Mouse (Mus musculus): ENCODE measurements at regions not wholly inside any gene's neighbourhood (a gene's known extent, or its start where the extent isn't known, plus 50 kb on each side); places are given as distances from the start of the nearest gene placed in this dataset.
A peak's percentile ranks its signal among the peaks of the same experiment; 100 is the strongest.

DNA sequence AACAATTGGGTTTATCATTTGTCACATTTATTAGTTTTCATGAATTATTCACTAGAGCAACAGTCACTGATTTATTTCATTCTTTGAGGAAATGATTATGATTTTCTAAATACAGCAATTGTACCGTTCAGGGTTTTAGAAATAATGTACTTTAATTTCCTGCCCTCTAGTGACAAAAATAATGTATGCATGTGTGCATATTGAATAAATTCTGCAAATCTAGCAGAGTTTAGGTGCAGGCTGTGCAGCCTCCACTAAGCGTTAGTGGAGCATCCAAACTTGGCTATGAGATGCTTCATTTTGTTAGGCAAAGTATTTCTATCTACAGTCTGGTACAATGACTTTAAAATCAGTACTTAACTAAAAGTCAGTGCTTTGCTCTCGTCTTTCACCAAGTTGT is 642.1 kb upstream of the A830018L16Rik start:
- no peak for DNase-seq (ENCODE audit: low spot score)

GRCm38 (mm10) chr1:10794074-10794783 is 619.7 kb upstream of the A830018L16Rik start:
- DNase-seq (ENCODE audit: low spot score): no peak

GRCm38 (mm10) chr1:10835653-10836415 is 578.1 kb upstream of the A830018L16Rik start:
- DNase-seq (ENCODE audit: low spot score): peak; percentile 43

- DNase-seq (ENCODE audit: low spot score): peak; percentile 9
These were observed 576.7 kb upstream of the A830018L16Rik start for GRCm38 (mm10) chr1:10837180-10837579.

DNA sequence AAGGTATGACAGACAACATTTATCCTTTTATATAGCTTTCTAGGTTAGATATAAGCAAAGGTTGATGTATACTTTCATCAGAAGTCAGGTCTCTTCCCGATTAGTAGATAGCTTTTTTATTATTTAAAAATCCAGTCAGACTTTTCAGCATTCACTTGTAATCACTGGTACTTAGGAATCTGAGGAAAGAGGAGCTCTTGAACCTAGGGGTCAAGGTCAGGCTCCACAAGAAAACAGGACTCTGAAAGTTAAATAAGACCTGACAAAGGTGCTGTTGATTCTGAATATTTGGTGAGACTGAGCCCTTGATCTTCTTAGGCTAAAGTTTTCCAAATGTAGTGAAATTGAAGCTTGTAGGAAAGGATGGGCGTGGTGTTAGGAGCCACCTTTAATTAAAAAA is 561.0 kb upstream of the A830018L16Rik start:
- DNase-seq (ENCODE audit: low spot score): no peak

- DNase-seq (ENCODE audit: low spot score): no peak
These were observed 559.4 kb upstream of the A830018L16Rik start for GRCm38 (mm10) chr1:10854495-10854894.

GRCm38 (mm10) chr1:10871163-10871853 is 542.6 kb upstream of the A830018L16Rik start:
- no peak for DNase-seq (ENCODE audit: low spot score)

- no peak for DNase-seq (ENCODE audit: low spot score)
These were observed 541.6 kb upstream of the A830018L16Rik start for GRCm38 (mm10) chr1:10872266-10872665.

DNA sequence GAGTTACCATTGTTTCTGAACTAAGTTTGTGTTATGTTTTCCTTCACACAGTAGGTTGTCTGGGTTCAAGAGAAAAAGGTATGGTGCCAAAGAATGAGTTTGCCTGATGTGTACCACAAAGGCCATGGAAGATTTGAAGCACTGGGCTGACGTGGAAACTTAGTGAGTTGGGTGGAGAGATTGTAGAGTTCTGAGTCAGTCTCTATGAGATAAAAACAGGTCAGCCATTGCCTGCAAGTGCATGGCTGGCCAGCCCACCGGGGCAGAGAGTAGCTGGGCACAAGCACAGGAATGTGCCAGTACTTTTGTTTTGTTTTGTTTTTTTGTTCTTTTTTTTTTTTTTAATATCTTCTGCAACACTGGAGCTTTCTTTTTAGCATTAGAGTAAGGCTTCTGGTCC is 541.2 kb upstream of the A830018L16Rik start:
- no peak for DNase-seq (ENCODE audit: low spot score)

DNA sequence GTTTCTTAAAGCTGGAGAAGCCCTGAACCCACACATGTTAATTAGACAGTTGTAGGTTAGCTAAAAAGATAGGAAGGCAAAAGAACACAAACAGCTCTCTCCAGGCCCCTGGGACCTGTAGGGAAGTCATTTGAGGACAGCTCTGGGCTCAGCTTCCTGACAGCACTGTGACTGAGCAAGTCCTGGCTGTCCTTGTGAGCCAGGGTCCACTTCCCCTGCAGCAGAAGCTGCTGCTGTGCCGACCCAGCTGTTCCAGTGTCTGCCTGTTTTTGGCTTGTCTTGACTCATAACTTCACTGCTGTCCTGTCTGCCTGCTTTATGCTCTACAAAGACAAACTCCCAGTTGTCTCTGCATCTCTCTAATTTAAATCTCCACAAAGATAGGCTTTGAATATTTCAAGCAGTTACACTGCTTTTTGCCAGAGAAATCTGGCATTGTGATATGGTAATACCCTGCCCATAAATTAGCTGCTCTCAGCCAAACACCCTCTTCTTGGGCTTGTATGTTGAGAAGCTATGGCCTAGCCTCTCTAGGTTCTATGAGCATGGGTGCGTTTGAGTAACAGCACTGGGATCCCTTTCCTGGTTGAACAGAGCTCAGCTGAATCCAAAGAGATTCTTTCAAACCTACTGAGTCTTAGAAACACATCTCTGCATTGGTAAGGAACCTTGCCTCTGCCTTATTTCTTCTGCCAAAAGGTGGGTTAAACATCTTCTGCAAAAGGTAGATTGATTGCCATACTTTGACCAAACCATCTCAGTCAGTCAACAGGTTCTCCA is 536.3 kb upstream of the A830018L16Rik start:
- peak; percentile 67 for DNase-seq (ENCODE audit: low spot score)

DNA sequence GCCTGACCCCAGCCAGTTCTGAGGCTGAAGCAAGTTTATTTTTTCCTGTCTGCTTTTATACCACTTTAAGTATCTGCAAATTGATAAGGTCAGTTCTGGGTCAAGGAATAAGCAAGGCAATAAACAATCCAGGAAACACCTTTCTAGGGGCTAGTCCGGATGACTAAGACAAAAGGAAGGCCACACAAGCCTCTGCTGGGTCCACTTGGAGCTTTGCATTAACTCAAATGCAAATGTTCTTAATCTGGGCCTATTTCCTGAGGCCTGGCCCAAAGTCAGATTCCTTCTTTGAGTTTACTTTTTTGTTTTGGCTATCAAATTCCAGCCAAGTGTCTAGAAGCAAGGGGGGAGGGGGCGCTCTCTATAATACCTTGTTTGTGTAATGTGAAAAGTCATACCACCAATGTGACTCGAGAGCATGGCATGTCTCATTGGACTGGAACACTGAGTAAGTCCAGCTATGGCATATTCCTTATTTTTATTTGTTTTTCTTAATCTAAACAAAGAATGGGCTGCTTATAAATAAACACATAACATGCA is 535.6 kb upstream of the A830018L16Rik start:
- no peak for DNase-seq (ENCODE audit: low spot score)

DNA sequence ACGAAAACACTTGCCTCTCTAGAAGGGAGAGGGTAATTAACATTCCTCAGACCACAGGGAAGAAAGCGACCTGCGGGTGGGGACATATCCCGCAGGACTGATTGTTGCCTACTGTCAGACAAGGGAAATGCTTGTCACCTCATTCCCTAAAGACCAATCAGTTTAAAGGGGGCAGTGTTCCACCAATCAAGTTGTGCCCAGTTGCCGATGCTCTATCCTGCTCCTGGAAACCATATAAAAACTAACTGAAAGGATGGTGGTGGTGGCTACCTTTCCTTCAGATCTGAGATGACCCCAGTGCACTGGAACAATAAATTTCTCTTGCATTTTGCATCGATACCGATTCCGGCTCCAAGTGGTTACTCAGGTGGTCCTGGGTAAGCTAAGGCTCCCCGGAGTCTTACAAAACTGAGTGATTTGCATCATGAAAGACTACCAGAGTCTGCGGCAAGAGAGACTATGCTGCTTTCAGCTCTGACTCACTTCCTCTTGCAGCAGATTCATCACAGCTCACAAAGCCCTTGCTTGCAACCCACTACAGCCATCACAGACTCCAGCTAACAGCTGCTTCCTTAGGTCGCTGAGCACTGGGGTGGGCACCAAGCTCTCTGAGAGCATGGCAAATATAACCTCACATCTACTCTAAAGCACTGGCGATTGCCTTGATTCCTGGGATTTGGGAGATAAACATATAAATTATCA is 533.7 kb upstream of the A830018L16Rik start:
- no peak for DNase-seq (ENCODE audit: low spot score)

DNA sequence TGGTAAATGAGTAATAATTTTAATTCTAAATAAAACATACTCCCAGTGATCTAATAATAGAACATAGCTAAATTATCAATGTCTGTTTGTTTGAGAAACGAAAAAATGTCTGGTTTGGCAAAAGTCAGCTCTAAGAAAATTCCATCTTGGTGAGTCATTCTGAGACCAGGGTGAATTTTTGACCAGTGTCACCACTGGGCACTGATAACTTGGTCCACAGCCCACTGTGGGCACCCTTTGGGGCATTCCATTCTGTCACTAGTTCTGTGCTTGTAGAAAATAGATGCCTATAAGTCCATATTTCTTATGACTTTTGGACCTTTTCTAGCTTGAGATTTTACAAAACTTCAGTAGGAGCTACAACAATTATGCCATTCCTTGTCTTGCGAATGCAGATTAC is 515.1 kb upstream of the A830018L16Rik start:
- no peak for DNase-seq (ENCODE audit: low spot score)

- no peak for DNase-seq (ENCODE audit: low spot score)
These were observed 511.2 kb upstream of the A830018L16Rik start for GRCm38 (mm10) chr1:10902721-10903120.

DNA sequence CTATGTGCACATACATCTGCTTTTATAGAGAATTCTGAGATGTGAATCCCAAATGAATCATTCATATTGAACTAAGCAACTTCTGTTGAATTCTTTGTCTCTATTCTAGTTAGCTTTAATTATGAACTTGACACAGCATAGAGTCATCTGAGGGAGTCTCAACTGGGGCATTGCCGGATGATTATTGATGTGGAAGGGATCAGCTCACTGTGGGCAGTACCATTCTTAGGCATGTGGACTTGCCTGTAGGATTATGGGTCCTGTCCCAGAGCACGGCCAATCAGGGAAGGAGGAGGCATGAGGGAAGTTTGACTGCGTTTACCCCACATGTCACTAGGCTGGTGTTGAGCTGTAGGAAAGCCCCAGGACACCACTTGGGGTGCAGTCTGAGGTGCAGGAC is 493.9 kb upstream of the A830018L16Rik start:
- no peak for DNase-seq (ENCODE audit: low spot score)

GRCm38 (mm10) chr1:10932378-10933077 is 481.4 kb upstream of the A830018L16Rik start:
- no peak for DNase-seq (ENCODE audit: low spot score)

DNA sequence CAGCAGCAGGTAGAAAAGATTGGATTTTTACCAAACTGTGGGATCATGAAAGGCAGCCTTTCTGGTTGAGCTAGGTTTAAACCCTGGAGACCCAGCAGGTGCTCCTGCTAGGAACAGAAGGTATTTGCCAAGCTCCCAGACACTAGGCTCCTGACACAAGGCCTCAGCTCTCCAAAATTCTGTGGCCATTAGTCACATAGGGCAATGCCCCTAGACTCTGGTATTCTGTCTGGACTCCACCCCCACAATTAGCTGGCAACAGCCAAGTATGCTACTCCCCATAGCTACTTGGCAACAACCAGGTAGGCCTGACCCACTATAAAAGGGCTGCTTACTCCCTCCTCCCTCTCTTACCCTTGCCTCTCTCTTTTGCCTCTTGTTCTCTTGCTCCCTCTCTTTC is 480.7 kb upstream of the A830018L16Rik start:
- peak; percentile 21 for DNase-seq (ENCODE audit: low spot score)

GRCm38 (mm10) chr1:10938436-10938835 is 475.5 kb upstream of the A830018L16Rik start:
- no peak for DNase-seq (ENCODE audit: low spot score)

GRCm38 (mm10) chr1:10940326-10940725 is 473.6 kb upstream of the A830018L16Rik start:
- DNase-seq (ENCODE audit: low spot score): no peak

DNA sequence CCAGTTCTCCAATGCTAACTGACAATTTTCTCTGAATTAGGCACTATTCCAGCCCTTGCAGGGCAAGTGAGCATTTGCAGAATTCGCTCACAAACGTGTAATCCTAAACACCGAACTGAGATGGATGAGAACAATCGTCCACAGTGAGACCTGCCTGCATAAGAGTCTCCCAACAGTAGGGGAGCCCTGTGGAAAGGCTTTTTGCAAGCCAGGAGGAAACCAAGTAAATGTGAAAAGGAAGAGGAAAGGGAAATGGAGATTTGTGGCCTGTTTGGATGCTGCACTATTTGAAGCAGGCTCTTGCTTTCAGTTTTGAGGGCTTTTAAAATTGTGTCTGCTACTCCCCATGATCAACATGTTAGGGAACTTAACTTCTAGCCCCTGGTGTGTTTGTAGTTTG is 470.9 kb upstream of the A830018L16Rik start:
- DNase-seq (ENCODE audit: low spot score): no peak
